ENCODE assay signal across 13 mouse cellular contexts in genomic region chr12:84181999-84182398, GRCm38 (mm10). TPM values are rescaled to one million over a fixed set of nuclear protein-coding genes. Genes with fewer than 3 reads are reported as not detected.
DNase-seq lines count a peak whose midpoint lies in the region; ATAC-seq and TF ChIP-seq lines count a peak whose summit lies in the region.
"Had no signal": no experiment of that assay in that cellular context is flagged by ENCODE, and none has a peak within 500 bp of the region (broad histone marks: within the 10 kb centered on the region; RNA-seq: fewer than 3 reads in every experiment).

No protein-coding gene starts in this region.

- 0 out of 2 replicates have a peak overlapping the region, but pooled peaks have one; percentile 46 for H3K4me2 ChIP-seq in heart, embryonic 14.5 days (ENCODE audit: low read length)
- no peak overlapping the region for H3K4me2 ChIP-seq in lung, embryonic 15.5 days
- peak overlapping the region; percentile 46; the same call in 1 of the 2 replicates for H3K4me2 ChIP-seq in forebrain, embryonic 13.5 days
- H3K4me2 ChIP-seq in liver, embryonic 16.5 days (ENCODE audit: low read depth, low read length): peak overlapping the region; percentile 46; the same call in 1 of the 2 replicates

- 79% methylated on average over 6 of the region's 6 CpGs for WGBS in heart, embryonic 14.5 days
- WGBS in lung, embryonic 15.5 days: 58% methylated on average over 6 of the region's 6 CpGs
- WGBS in forebrain, embryonic 13.5 days: 54% methylated on average over 6 of the region's 6 CpGs
- WGBS in liver, embryonic 16.5 days (ENCODE audit: insufficient replicate concordance): 75% methylated on average over 6 of the region's 6 CpGs

- TF ChIP-seq CTCF in layer of hippocampus, adult 2 months (conservative IDR thresholded peaks at IDR 0.05): no peak

- no peak for DNase-seq in heart, adult 11 months
- DNase-seq in lung, postnatal 4 days: no peak
- no peak for DNase-seq in layer of hippocampus, adult 2 months (ENCODE audit: low spot score in 2 of 2)
- no peak for DNase-seq in c-Kit-positive CD71-positive TER-119-positive erythroid progenitor cells, embryonic 14.5 days (ENCODE audit: low spot score)
- DNase-seq: cerebellum, postnatal 36 days; heart, adult 18-20 months; thymus, adult 18-20 months had no signal

- peaks cover 60 to 76% of the 10 kb centered on the region in 2 experiments for H3K4me1 ChIP-seq in heart, embryonic 14.5 days (ENCODE audit: control insufficient read depth in 2 of 2, insufficient read depth in 2 of 2, low read length in 2 of 2)
- H3K4me1 ChIP-seq in lung, embryonic 15.5 days: peaks cover 78% of the 10 kb centered on the region
- H3K4me1 ChIP-seq in forebrain, embryonic 13.5 days: peaks cover 75% of the 10 kb centered on the region
- peaks cover 66% of the 10 kb centered on the region for H3K4me1 ChIP-seq in liver, embryonic 16.5 days (ENCODE audit: control insufficient read depth, low read depth, low read length)

- H3K27ac ChIP-seq in heart, embryonic 14.5 days (replicated peaks in 1 of 2; ENCODE audit: control insufficient read depth in 1 of 2, insufficient read depth in 1 of 2, low read depth in 2 of 2, low read length in 2 of 2): peak overlapping the region in 1 of 2 experiments; percentile 75; a peak in 2 of 4 replicates
- peak overlapping the region; percentile 82; the same call in 1 of the 2 replicates for H3K27ac ChIP-seq in lung, embryonic 15.5 days
- H3K27ac ChIP-seq in forebrain, embryonic 13.5 days: peak overlapping the region; percentile 85
- H3K27ac ChIP-seq in liver, embryonic 16.5 days (ENCODE audit: low read length): no peak overlapping the region
- no peak overlapping the region; the same call in 1 of the 2 replicates for H3K27ac ChIP-seq in layer of hippocampus, adult 2 months

- H3K9ac ChIP-seq in heart, embryonic 14.5 days (ENCODE audit: low read length): no peak overlapping the region
- H3K9ac ChIP-seq in lung, embryonic 15.5 days: no peak overlapping the region
- no peak overlapping the region for H3K9ac ChIP-seq in forebrain, embryonic 13.5 days
- no peak overlapping the region for H3K9ac ChIP-seq in liver, embryonic 16.5 days (ENCODE audit: low read depth, low read length)

- H3K27me3 ChIP-seq in heart, embryonic 14.5 days (ENCODE audit: control insufficient read depth, insufficient read depth, low read length): no peaks in the 10 kb centered on the region
- no peaks in the 10 kb centered on the region for H3K27me3 ChIP-seq in lung, embryonic 15.5 days
- H3K27me3 ChIP-seq in forebrain, embryonic 13.5 days: no peaks in the 10 kb centered on the region
- H3K27me3 ChIP-seq in liver, embryonic 16.5 days (ENCODE audit: control insufficient read depth, insufficient read depth, low read depth, low read length): no peaks in the 10 kb centered on the region

- no peak overlapping the region for H3K4me3 ChIP-seq in heart, embryonic 14.5 days (ENCODE audit: control insufficient read depth in 1 of 2, insufficient read depth in 1 of 2, low read depth in 1 of 2, low read length in 2 of 2)
- H3K4me3 ChIP-seq in lung, embryonic 15.5 days: no peak overlapping the region
- no peak overlapping the region for H3K4me3 ChIP-seq in forebrain, embryonic 13.5 days
- no peak overlapping the region for H3K4me3 ChIP-seq in liver, embryonic 16.5 days (ENCODE audit: low read depth, low read length)
- H3K4me3 ChIP-seq in layer of hippocampus, adult 2 months: no peak overlapping the region

- H3K36me3 ChIP-seq in heart, embryonic 14.5 days (ENCODE audit: control insufficient read depth, insufficient read depth, low read length): no peaks in the 10 kb centered on the region
- H3K36me3 ChIP-seq in lung, embryonic 15.5 days: no peaks in the 10 kb centered on the region
- H3K36me3 ChIP-seq in forebrain, embryonic 13.5 days (ENCODE audit: poor library complexity, severe bottlenecking): no peaks in the 10 kb centered on the region
- H3K36me3 ChIP-seq in liver, embryonic 16.5 days (ENCODE audit: control insufficient read depth, insufficient read depth): peaks cover 12% of the 10 kb centered on the region

- H3K9me3 ChIP-seq in heart, embryonic 14.5 days (ENCODE audit: control insufficient read depth, low read length): no peaks in the 10 kb centered on the region
- H3K9me3 ChIP-seq in lung, embryonic 15.5 days: no peaks in the 10 kb centered on the region
- no peaks in the 10 kb centered on the region for H3K9me3 ChIP-seq in forebrain, embryonic 13.5 days (replicated peaks)
- H3K9me3 ChIP-seq in liver, embryonic 16.5 days (replicated peaks; ENCODE audit: control insufficient read depth, low read length): no peaks in the 10 kb centered on the region

- ATAC-seq in heart, embryonic 14.5 days (ENCODE audit: insufficient number of reproducible peaks, insufficient read depth, low FRiP score, low read depth): no peak
- no peak for ATAC-seq in lung, embryonic 15.5 days (ENCODE audit: borderline replicate concordance, extremely low read depth, low FRiP score, low TSS enrichment)
- no peak for ATAC-seq in forebrain, embryonic 13.5 days
- no peak for ATAC-seq in liver, embryonic 16.5 days (ENCODE audit: low read depth)
- ATAC-seq: CD4-positive, CD25-positive, alpha-beta regulatory T cell, adult 4 months had no signal

RNA-seq across cellular contexts. Expression of gene Pnma1, which starts 33.7 kb away (rescaled TPM):
- polyA plus RNA-seq in heart, embryonic 14.5 days (2014; fragmentation: Nextera tagmentation; extraction: Ambion mirVana): 0.43 and 0.68 TPM in 2 replicates
- polyA plus RNA-seq in lung, embryonic 15.5 days (2015; fragmentation: Nextera tagmentation; extraction: Ambion mirVana): 1.8 TPM in 2 replicates
- 3.6 and 4.3 TPM in 2 replicates for polyA plus RNA-seq in forebrain, embryonic 13.5 days (2015; fragmentation: Nextera tagmentation; extraction: Ambion mirVana)
- 0.12 and 0.14 TPM in 2 replicates for polyA plus RNA-seq in liver, embryonic 16.5 days (2015; fragmentation: Nextera tagmentation; extraction: Ambion mirVana)
- total RNA-seq in layer of hippocampus, adult 2 months (2021): 1 to 10 TPM; 2.8 to 3.8 TPM
- polyA plus RNA-seq: CD4-positive, CD25-positive, alpha-beta regulatory T cell, adult 4 months; liver, adult 2 months had no signal

RNA-seq across cellular contexts. Expression of gene Elmsan1, which starts 36.7 kb away (rescaled TPM):
- 7.1 and 7.4 TPM in 2 replicates for polyA plus RNA-seq in heart, embryonic 14.5 days (2014; fragmentation: Nextera tagmentation; extraction: Ambion mirVana)
- polyA plus RNA-seq in lung, embryonic 15.5 days (2015; fragmentation: Nextera tagmentation; extraction: Ambion mirVana): 11.7 and 12.5 TPM in 2 replicates
- 5.0 and 5.6 TPM in 2 replicates for polyA plus RNA-seq in forebrain, embryonic 13.5 days (2015; fragmentation: Nextera tagmentation; extraction: Ambion mirVana)
- 6.9 and 7.8 TPM in 2 replicates for polyA plus RNA-seq in liver, embryonic 16.5 days (2015; fragmentation: Nextera tagmentation; extraction: Ambion mirVana)
- 10 to 100 TPM; 24.6 to 27.2 TPM for total RNA-seq in layer of hippocampus, adult 2 months (2021)

Comparison
In these comparisons a context has a peak if more than half of its experiments do, and no peak if none do; other contexts are left out.
1. H3K27ac ChIP-seq: peak in lung, embryonic 15.5 days (single experiment) and forebrain, embryonic 13.5 days (single experiment); none in liver, embryonic 16.5 days (single experiment) and layer of hippocampus, adult 2 months (single experiment).